Mouse (Mus musculus): ENCODE results near the gene Bves. TPM values are rescaled to one million over a fixed set of nuclear protein-coding genes. Genes with fewer than 3 reads are reported as not detected.
"Not testable (repeated sequence)": the region's sequence is repeated elsewhere in the genome, so short reads cannot be mapped to it uniquely, and the experiment has no call there.

Bves gene
- total RNA-seq, 4 experiments from 2014 or later: 0.09 to 0.42 (median 0.12) TPM; not detected in 1

GRCm38 (mm10) chr10:45348143-45348542, 12.6 kb downstream of the Bves start:
- not testable (repeated sequence) for DNase-seq

GRCm38 (mm10) chr10:45356091-45356490, 20.5 kb downstream of the Bves start:
- no peak for DNase-seq

- DNase-seq: no peak
These were observed 27.8 kb downstream of the Bves start for GRCm38 (mm10) chr10:45363396-45363795.

- DNase-seq: no peak
These were observed 31.6 kb downstream of the Bves start for GRCm38 (mm10) chr10:45366987-45367705.

- no peak for DNase-seq
These were observed 34.1 kb downstream of the Bves start for GRCm38 (mm10) chr10:45369639-45370038.

- DNase-seq: no peak
These were observed 35.0 kb downstream of the Bves start for GRCm38 (mm10) chr10:45370545-45370944.

GRCm38 (mm10) chr10:45372994-45373692, 37.6 kb downstream of the Bves start:
- peak; percentile 20 for DNase-seq

GRCm38 (mm10) chr10:45378269-45378668, 42.7 kb downstream of the Bves start:
- no peak for DNase-seq

GRCm38 (mm10) chr10:45381937-45382636, 46.5 kb downstream of the Bves start:
- DNase-seq: no peak

- no peak for DNase-seq
These were observed 47.0 kb downstream of the Bves start for GRCm38 (mm10) chr10:45382637-45382958.

GRCm38 (mm10) chr10:45398211-45398610, 62.6 kb downstream of the Bves start:
- no peak for DNase-seq

GRCm38 (mm10) chr10:45399702-45400243, 64.2 kb downstream of the Bves start:
- no peak for DNase-seq

GRCm38 (mm10) chr10:45410624-45411341, 75.2 kb downstream of the Bves start:
- DNase-seq: no peak

GRCm38 (mm10) chr10:45411741-45412140, 76.2 kb downstream of the Bves start:
- no peak for DNase-seq

GRCm38 (mm10) chr10:45412144-45412543, 76.6 kb downstream of the Bves start:
- DNase-seq: no peak

Other genes starting within 250 kb of the Bves start
- under 1 TPM in 3 of 4 experiments, not detected in 1; 0.37 to 0.78 (median 0.46) TPM for gene Popdc3, start 157.7 kb upstream of the Bves start, total RNA-seq (2022)
- gene Lin28b, start 150.6 kb downstream of the Bves start, total RNA-seq (2022): under 1 TPM in 1 of 4 experiments, not detected in 3; 0.06 TPM
- 10 to 100 TPM; 10.3 to 11.8 (median 10.8) TPM for gene Hace1, start 242.1 kb downstream of the Bves start, total RNA-seq (2022)